Mouse (Mus musculus): ENCODE measurements around the gene Omt2a.
"Not testable (repeated sequence)": the region's sequence is repeated elsewhere in the genome, so short reads cannot be mapped to it uniquely, and the experiment has no call there.

The Omt2a gene

DNA sequence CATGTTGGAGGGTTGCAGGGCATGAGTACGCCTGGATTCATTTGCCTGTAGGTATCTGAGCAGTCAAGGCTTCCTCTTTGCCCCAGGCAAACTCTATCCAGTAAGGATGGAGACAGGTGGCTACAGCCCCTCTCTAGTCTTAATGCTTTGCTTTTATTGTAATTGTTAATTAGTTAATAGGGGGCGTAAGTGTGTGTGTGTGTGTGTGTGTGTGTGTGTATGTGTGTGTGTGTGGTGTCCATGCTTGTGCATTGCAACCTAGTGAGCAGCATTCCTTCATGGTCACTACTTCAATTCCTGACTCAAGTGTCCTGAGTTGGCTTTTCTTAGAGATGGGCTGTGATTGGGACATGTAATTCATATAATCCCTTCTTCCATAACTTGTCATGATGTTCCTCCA is at the start of gene Omt2a:
Gene Omt2a (minus strand): TSS at position 101 of the 400 bp plus-strand sequence.
- no peak for DNase-seq (ENCODE audit: low read depth)

DNA sequence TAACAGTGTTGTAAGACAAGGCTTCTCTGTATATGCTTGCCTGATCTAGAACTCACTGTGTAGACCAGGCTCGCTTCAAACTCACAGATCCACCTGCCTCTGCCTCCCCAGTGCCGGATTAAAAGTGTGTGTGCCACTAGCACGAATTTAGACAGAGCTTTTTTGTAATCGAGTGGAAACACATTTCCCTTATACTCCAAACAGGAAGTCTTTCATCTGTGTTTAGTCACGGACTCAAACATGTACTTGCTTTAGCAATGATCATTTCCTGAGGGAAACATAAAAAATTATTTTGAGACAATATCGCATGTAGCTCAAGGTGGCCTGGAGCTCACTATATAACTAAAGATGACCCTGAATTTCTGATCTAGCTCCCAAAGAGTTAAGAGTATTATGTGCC is 48.8 kb upstream of the Omt2a start:
- no peak for DNase-seq (ENCODE audit: low read depth)

DNA sequence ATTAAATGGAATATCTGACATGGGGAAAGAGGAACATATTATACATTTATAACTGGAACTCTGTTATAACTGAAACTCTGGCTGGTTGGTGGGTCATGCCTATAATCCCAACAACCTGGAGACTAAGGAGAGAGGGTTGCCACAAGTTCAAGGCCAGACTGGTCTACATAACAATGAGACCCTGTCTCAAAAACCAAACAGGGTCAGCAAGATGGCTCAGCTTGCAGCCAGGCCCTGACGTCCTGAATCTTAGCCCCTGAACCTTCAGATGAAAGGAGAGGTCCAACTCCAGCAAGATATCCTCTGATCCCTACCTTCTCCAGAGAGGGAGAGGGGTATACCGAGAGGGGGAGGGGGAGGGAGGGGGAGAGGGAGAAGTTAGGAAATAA is 45.9 kb upstream of the Omt2a start:
- no peak for DNase-seq (ENCODE audit: low read depth)

GRCm38 (mm10) chr9:78359750-78360483 is 45.3 kb upstream of the Omt2a start:
- no peak for DNase-seq (ENCODE audit: low read depth)

GRCm38 (mm10) chr9:78358053-78358452 is 43.5 kb upstream of the Omt2a start:
- peak; percentile 71 for DNase-seq (ENCODE audit: low read depth)

- DNase-seq (ENCODE audit: low read depth): no peak
These were observed 41.0 kb upstream of the Omt2a start, which contains the start of gene Gsta2 for GRCm38 (mm10) chr9:78355611-78356010. Gene Gsta2 (minus strand): TSS chr9:78355788.

GRCm38 (mm10) chr9:78354665-78355578 is 40.3 kb upstream of the Omt2a start:
- DNase-seq (ENCODE audit: low read depth): peak; percentile 5

- no peak for DNase-seq (ENCODE audit: low read depth)
These were observed 37.1 kb upstream of the Omt2a start for GRCm38 (mm10) chr9:78351504-78352220.

DNA sequence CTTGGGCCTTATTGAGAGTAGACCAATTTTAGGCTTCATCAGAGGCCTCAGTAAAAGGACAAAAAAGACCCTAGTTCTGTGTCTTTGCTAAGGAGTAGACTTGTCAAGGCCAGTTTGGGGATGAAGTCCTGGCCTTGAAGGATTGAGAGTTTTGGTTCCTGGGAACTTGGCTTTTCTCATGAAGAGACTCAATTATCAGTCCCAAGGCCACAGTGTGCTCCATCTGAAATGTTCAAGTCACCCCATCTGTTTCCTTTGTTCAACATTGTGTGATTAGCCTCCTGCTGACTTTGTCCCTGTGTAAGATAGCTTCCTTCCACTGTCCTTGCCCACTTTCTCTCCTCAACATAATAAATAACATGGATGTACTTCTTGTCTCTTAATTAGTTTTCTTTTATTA is 35.4 kb upstream of the Omt2a start:
- DNase-seq (ENCODE audit: low read depth): not testable (repeated sequence)

DNA sequence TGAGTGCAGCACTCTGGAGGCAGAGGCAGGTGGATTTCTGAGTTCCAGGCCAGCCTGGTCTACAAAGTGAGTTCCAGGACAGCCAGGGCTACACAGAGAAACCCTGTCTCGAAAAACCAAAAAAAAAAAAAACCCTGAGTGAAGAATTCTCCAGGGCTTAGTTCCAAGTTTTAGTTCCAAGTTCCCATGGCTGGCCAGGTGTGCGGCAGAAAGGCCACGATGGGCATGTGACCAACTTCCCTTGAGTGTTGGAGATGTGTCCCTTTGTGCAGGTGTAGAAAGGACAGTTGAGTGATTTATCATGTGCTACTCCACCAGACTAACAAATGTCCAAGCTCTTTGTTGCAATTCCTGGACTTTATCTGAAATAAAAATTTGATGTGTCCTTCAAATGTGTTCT is 34.5 kb upstream of the Omt2a start:
- DNase-seq (ENCODE audit: low read depth): not testable (repeated sequence)

GRCm38 (mm10) chr9:78348206-78349004 is 33.8 kb upstream of the Omt2a start:
- peak; percentile 19 for DNase-seq (ENCODE audit: low read depth)

GRCm38 (mm10) chr9:78347004-78347403 is 32.4 kb upstream of the Omt2a start:
- DNase-seq (ENCODE audit: low read depth): no peak

- not testable (repeated sequence) for DNase-seq (ENCODE audit: low read depth)
These were observed 30.6 kb upstream of the Omt2a start for GRCm38 (mm10) chr9:78345235-78345634.

- not testable (repeated sequence) for DNase-seq (ENCODE audit: low read depth)
These were observed 28.5 kb upstream of the Omt2a start for GRCm38 (mm10) chr9:78343055-78343454.

DNA sequence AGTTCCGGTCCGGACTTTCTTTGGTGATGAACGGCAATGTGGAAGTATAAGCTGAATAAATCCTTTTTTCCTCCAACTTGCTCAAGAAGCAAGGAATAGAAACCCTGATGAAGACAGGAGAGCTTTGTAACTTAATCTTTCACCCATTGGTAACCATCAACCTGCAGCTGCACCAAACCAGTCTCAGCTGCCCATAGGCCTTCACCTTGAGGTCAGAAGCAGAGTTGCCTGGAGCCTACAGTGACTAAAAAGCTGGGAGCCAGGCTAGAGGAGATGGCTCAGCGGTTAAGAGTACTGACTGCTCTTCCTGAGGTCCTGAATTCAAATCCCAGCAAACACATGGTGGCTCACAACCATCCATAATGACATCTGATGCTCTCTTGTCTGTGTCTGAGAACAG is 27.9 kb upstream of the Omt2a start:
- not testable (repeated sequence) for DNase-seq (ENCODE audit: low read depth)

DNA sequence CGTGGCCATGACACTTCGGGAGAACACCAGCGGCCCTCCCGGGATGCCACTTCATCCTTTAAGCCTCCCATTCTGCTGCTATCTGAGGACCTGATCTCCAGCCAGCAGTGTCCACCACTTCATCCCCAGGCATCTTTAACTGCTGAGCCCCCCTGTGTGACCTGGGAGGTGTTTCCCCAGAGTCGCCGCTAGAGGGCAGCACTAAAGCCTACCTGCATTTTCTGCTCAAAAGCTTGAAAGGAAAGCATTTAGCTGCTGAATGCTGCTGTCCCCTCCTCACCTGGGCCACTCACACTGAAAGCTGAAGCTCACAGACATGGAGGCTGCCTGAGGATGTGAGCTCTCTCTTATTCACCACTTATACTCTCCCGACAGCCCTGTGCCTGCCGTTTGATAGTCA is 25.7 kb upstream of the Omt2a start:
- peak; percentile 62 for DNase-seq (ENCODE audit: low read depth)

DNA sequence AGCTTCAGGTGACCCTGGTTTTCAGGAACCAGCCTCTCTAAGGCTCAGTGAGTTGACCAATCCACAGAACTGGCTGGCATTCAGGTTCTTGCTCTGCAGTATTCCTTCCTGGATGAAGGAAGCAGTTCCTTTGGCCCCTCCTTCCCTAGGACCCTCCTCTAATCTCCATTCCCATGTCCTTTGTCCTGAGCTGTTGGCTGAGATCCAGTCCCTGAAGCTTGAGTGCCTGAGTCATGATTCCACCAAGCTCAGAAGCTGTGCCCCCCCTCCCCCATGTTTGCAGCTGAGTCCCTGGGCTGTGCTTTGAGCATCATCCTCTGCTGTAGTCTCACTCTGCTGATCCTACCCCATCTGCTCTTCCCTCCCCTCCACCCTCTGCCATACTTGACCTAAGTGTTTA is 22.5 kb upstream of the Omt2a start:
- peak; percentile 18 for DNase-seq (ENCODE audit: low read depth)

DNA sequence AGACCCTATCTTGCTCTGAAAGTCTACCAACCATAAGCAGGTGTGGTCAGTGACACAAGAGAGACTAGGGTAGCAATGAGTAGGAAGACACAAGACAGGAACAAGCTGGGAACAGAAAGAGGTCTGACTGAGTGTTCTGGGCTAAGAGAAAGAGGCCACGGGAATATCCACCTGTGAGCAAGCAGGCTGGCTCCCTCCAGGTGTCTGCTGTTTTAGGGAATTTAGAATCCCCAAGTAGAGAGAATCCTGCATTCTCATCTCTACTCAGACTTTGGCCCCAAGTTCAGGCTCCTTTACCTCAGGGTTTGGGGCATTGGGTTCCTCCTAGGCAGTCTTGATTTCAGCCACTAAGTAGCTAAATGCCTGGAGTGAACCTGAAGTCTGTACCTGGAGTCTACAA is 12.7 kb upstream of the Omt2a start, which contains the start of gene Omt2b:
Gene Omt2b (plus strand): TSS at position 301 of the 400 bp plus-strand sequence.
- DNase-seq (ENCODE audit: low read depth): not testable (repeated sequence)

- peak; percentile 12 for DNase-seq (ENCODE audit: low read depth)
These were observed 4.9 kb upstream of the Omt2a start for GRCm38 (mm10) chr9:78319499-78319898.

DNA sequence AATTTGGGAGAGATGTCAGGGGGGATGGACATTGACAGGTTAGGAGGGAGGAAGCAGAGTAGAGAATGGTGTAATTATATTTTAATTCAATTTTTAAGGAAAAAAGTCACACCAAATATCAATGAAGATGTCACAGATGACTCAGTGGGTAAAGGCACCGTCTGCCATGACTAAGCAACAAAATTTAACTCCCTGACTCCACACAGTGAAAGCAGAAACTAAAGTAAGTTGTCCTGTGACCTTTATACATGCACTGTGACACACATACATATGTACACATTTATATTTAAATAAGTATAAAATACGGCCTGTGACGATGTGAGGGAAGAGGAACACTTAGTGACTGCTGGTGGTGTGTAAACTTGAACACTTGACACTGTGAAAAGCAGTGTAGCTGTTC is 6.5 kb downstream of the Omt2a start:
- DNase-seq (ENCODE audit: low read depth): peak; percentile 14

- peak; percentile 40 for DNase-seq (ENCODE audit: low read depth)
These were observed 15.5 kb downstream of the Omt2a start for GRCm38 (mm10) chr9:78299143-78299542.

All from NIH3T3 (cell line).